Mouse (Mus musculus) heart, embryonic 14.5 days (tissue): ENCODE results near the gene Ttll1. TPM values are rescaled to one million over a fixed set of nuclear protein-coding genes. Genes with fewer than 3 reads are reported as not detected.

ENCODE experiments used
- ATAC-seq: fragments of 200-750 bp; cut with Nextera tagmentation; 2 replicates; pipeline ENCODE4 v1.8.0; 2017; ENCODE audit warnings: low read depth, moderate TSS enrichment; ENCODE audit not compliant: insufficient number of reproducible peaks, insufficient read depth, low FRiP score
- H3K27ac ChIP-seq, 2 experiments: fragments of 200-500 bp in 1 of 2; fragments of 300-500 bp in 1 of 2; sonication (generic) in 1 of 2; replicated peaks in 1 of 2; 2 replicates each; pipeline ENCODE4 v1.5.1; 2012 to 2014; ENCODE audit warnings: low read depth in 2 of 2, low read length in 2 of 2, control low read depth in 1 of 2, mild to moderate bottlenecking in 1 of 2, mixed read lengths in 1 of 2; ENCODE audit not compliant: control insufficient read depth in 1 of 2, insufficient read depth in 1 of 2
- H3K27me3 ChIP-seq: fragments of 300-500 bp; sonication (generic); 2 replicates; pipeline ENCODE4 v1.6.1; 2014; ENCODE audit warnings: mild to moderate bottlenecking, low read length, control low read depth; ENCODE audit not compliant: control insufficient read depth, insufficient read depth
- H3K36me3 ChIP-seq: fragments of 300-500 bp; sonication (generic); 2 replicates; pipeline ENCODE4 v1.6.1; 2014; ENCODE audit warnings: mild to moderate bottlenecking, control low read depth, low read length, mixed read lengths; ENCODE audit not compliant: control insufficient read depth, insufficient read depth
- H3K4me1 ChIP-seq, 2 experiments: fragments of 200-500 bp in 1 of 2; fragments of 300-500 bp in 1 of 2; sonication (generic) in 1 of 2; 2 replicates each; pipeline ENCODE4 v1.6.1; 2012 to 2014; ENCODE audit warnings: low read length in 2 of 2, control low read depth in 1 of 2, mixed read lengths in 1 of 2; ENCODE audit not compliant: control insufficient read depth in 2 of 2, insufficient read depth in 2 of 2
- H3K4me2 ChIP-seq: fragments of 300-500 bp; sonication (generic); 2 replicates; pipeline ENCODE4 v1.6.1; 2014; ENCODE audit warnings: mild to moderate bottlenecking, low read length
- H3K4me3 ChIP-seq, 2 experiments: fragments of 200-500 bp in 1 of 2; fragments of 300-500 bp in 1 of 2; sonication (generic) in 1 of 2; 2 replicates each; pipeline ENCODE4 v1.5.1; 2012 to 2014; ENCODE audit warnings: low read length in 2 of 2, mild to moderate bottlenecking in 2 of 2, control low read depth in 1 of 2, low read depth in 1 of 2, moderate library complexity in 1 of 2; ENCODE audit not compliant: control insufficient read depth in 1 of 2, insufficient read depth in 1 of 2
- H3K9ac ChIP-seq: fragments of 300-500 bp; sonication (generic); 2 replicates; pipeline ENCODE4 v1.6.1; 2014; ENCODE audit warnings: mild to moderate bottlenecking, low read length
- H3K9me3 ChIP-seq: fragments of 300-500 bp; sonication (generic); 2 replicates; pipeline ENCODE4 v1.6.1; 2016; ENCODE audit warnings: low read length, control low read depth; ENCODE audit not compliant: control insufficient read depth
- WGBS: fragments of 180-500 bp; shearing (Covaris S2); extraction: QIAGEN DNeasy Blood & Tissue Kit; methylation state at CpG from one replicate; pipeline ENCODE4 v1.1.7; 2014; 5-methylcytosine and 5-hydroxymethylcytosine counted together
- polyA plus RNA-seq: library from polyadenylated mRNA; unstranded; fragments of >200 nt; fragmentation: Nextera tagmentation; extraction: Ambion mirVana; gene quantifications from 2 replicates; pipeline ENCODE4 v1.2.1, GENCODE M21; 2014

The Ttll1 gene
- polyA plus RNA-seq = 17.6 and 17.8 TPM in 2 replicates

DNA sequence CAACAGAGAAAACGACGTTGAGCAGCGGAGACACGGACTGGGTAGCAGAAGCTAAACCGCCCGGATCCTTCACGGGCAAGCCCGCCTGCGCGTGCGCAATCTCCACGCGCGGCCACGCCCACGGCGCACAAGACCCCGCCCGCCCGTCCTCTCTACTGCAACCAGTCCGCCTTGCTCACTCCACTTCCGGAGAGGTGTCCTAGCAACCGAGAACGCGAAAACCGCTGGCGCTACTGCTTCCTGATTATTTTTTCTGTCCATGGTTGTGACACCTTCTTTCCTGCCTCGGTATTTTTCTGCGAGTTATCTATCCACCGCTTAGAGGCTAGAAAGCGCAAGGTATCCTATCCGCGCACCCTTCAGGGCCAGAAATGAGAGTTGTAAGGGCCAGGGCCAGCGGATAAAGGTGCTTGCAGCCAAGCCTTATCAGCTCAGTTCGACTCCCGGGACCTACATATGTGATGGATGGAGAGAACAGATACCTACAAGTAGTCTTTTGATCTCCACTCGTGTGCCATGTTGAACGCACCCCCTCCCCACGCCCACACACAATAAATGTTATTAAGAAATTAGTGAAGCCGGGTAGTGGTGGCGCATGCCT, at the start of gene Ttll1:
TSS of gene Ttll1 (minus strand) at position 89 of the 601 bp plus-strand sequence.
- peak; percentile 81 for ATAC-seq
- Histone ChIP-seq H3K9me3 (no peaks in the 10 kb centered on the region), H3K4me1 (peaks cover 3 to 5% of the 10 kb centered on the region in 2 experiments; a peak in 2 of 4 replicates), H3K4me3 (peak within 1 kb of the TSS; percentile 63 to 67), H3K9ac (peak within 1 kb of the TSS; percentile 79), H3K36me3 (no peaks in the 10 kb centered on the region), H3K27ac (peak within 1 kb of the TSS in 1 of 2 experiments; percentile 25; a peak in 1 of 4 replicates), H3K4me2 (peak within 1 kb of the TSS; percentile 91), H3K27me3 (no peaks in the 10 kb centered on the region)
- 10% methylated on average over 41 of the region's 41 CpGs for WGBS

DNA sequence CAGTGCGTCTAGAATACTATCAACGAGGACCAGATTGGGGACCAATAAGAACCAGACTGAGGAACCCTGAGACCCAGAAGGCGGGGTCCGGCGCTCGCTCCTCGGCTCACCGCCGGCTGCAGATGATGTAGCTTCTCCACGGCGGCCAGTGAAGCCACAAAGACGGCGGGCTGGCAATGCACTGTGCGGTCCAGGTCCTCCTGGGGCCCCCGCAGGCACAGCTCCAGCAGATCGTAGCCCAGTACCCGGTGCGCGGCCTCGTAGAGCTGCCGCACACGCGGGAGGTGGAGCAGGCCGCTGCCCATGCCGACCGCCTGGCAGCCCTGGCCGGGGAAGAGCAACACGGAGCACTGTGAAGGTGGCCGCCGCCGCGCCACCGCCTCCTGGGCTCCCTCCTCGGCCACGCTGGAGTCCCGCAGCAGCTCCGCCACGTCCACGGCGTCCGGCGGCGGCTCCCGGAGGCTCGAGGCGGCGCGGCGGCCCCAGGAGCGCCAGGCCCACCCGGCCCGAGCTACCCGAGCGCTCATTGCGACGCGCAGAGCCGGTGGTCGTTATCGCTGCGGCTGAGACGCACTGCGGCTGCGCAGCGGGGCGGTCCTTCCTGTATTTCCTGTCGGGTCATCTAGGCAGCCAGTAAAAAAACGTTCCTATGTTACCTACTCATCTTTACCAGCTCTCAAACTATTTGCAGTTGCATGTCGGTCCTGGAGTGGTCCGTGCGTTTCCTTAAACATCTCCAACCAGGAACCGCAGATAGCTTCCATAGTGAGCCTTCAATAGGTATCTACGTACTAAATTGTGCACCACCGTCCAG, 44.7 kb upstream of the Ttll1 start:
- peak; percentile 68 for ATAC-seq
- Histone ChIP-seq H3K36me3 (peaks cover 22% of the 10 kb centered on the region), H3K4me1 (peaks cover 0 to 6% of the 10 kb centered on the region in 2 experiments; a peak in 1 of 4 replicates), H3K9ac (peak overlapping the region; percentile 97), H3K27me3 (no peaks in the 10 kb centered on the region), H3K4me2 (peak overlapping the region; percentile 92), H3K27ac (peak overlapping the region; percentile 86 to 91), H3K9me3 (no peaks in the 10 kb centered on the region), H3K4me3 (peak overlapping the region; percentile 84 to 92)
- under 1% methylated on average over 72 of the region's 74 CpGs for WGBS

DNA sequence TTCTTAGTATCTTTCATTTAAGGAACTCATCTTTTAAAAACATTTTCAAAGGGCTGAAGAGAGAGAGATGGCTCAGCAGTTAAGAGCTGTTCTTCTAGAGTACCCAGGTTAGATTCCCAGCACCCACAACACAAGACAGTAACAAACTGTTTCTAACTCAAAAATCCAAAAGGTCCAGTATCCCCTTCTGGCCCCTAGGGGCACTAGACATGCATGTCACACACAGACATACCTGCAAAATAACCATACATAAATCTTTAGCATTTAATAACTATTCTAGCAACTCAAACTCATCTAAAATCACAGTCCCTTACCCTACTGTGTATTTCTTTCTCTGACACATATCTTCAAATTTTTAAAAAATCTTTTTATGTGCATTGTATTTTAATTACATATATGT, 43.1 kb upstream of the Ttll1 start:
- H3K9ac ChIP-seq = no peak overlapping the region
- peaks cover 37% of the 10 kb centered on the region for H3K36me3 ChIP-seq
- H3K4me3 ChIP-seq = no peak overlapping the region
- no peak overlapping the region for H3K4me2 ChIP-seq
- no peak for ATAC-seq
- H3K27ac ChIP-seq = no peak overlapping the region
- H3K9me3 ChIP-seq = no peaks in the 10 kb centered on the region
- H3K4me1 ChIP-seq = peaks cover 0 to 6% of the 10 kb centered on the region in 2 experiments; a peak in 1 of 4 replicates
- no peaks in the 10 kb centered on the region for H3K27me3 ChIP-seq

DNA sequence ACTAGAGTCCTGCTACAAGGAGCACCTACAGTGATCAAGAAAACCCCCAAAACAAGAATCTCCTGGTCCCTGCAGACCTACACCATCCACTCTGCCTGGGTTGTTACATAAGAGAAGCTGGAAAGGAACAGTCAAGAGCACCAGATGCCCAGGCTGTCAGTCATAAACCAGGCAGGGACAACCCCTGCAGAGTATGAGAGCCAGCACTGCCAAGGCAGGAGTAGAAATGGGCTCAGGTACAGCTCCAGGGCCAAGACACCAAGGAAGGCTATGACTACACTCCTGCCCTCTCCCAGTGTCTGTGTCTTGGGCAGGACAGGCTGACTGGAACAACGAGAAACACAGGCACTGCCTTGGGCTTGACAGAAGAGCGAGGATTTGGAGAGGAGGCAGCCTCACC, 39.4 kb upstream of the Ttll1 start:
- Histone ChIP-seq H3K4me3 (no peak overlapping the region), H3K27me3 (no peaks in the 10 kb centered on the region), H3K9ac (no peak overlapping the region), H3K36me3 (peaks cover 74% of the 10 kb centered on the region), H3K9me3 (no peaks in the 10 kb centered on the region), H3K27ac (no peak overlapping the region), H3K4me1 (peaks cover 0 to 6% of the 10 kb centered on the region in 2 experiments; a peak in 1 of 4 replicates), H3K4me2 (no peak overlapping the region)
- ATAC-seq = no peak
- 80% methylated on average over 2 of the region's 2 CpGs for WGBS

DNA sequence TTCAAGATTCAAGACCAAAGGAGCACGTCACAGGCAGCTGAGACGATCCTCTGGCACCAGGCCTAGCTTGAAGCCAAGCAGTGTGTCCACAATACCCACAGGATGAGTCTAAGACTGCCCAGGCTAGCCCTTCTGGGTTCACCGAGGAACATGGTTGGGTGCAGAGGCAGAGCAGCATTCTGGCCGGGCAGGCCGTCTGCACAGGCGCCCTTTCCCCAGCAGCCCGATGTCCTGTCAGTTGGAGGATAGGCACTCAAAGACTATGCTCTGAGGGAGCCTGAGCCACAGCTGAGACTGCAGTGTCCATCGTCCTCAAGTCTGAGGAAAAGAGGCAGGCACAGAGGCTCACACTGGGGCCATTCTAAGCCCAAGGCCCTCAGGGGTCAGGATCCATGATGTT, 36.5 kb upstream of the Ttll1 start:
- ATAC-seq = no peak
- Histone ChIP-seq H3K4me3 (no peak overlapping the region), H3K9ac (no peak overlapping the region), H3K4me2 (no peak overlapping the region), H3K27ac (no peak overlapping the region), H3K36me3 (peaks cover 100% of the 10 kb centered on the region), H3K4me1 (no peaks in the 10 kb centered on the region), H3K9me3 (no peaks in the 10 kb centered on the region), H3K27me3 (no peaks in the 10 kb centered on the region)
- WGBS = 85% methylated on average over 8 of the region's 8 CpGs

DNA sequence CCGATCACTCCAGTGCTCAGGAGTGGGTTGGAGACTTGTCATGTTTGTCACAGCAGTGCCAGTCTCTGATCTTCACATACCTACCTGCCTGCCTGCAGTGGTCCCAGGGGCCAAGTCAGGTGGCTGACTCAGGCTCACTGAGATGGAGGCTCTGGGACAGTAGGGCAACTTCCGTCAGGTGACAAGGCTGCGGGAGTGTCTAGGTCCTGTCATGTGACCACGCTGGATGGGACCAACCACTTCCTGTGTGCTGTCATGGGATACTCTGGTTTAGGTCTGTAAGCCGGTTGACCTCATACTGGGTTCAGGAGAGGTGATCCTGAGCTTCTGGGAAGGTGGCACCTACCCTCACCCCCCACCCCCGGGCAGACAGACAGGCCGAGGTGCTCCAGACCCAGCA, 35.3 kb upstream of the Ttll1 start:
- H3K27ac ChIP-seq = no peak overlapping the region
- H3K36me3 ChIP-seq = peaks cover 99% of the 10 kb centered on the region
- no peaks in the 10 kb centered on the region for H3K9me3 ChIP-seq
- no peak overlapping the region for H3K9ac ChIP-seq
- H3K4me3 ChIP-seq = no peak overlapping the region
- no peak overlapping the region for H3K4me2 ChIP-seq
- 85% methylated on average over 7 of the region's 7 CpGs for WGBS
- H3K27me3 ChIP-seq = no peaks in the 10 kb centered on the region
- H3K4me1 ChIP-seq = peaks cover 4 to 7% of the 10 kb centered on the region in 2 experiments; a peak in 3 of 4 replicates
- ATAC-seq = no peak; the same call in 1 of the 2 replicates

DNA sequence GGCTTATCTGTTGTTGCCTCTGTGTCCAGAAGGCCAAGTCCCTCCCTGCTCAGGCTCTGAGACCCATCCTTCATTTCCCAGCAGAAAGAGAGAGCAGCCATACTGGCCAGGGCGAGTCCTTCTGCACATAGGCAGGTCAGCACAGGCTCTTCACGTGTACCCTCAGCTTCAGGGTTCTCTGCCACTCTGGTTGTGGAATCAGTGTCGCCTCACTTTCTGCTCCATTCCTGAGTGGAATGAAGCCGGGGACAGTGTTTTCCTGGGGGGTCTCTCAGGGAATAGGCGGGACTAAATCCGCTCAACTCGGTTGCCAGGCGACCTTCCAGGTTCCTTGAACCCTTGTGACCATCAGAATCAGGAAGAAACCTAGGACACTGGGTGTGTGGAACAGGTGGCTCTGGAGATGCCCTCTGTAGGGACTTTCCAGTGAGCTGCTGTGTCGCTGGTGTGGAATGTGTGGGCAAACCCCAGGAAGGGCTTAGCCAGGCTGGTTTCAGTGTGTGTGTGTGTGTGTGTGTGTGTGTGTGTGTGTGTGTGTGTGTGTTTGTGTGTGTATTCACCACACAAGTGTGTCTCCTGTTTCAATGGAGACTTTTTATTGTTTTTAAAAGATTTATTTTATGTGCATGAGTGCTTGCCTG, 31.1 kb upstream of the Ttll1 start:
- H3K27me3 ChIP-seq = no peaks in the 10 kb centered on the region
- ATAC-seq = no peak
- H3K4me2 ChIP-seq = no peak overlapping the region
- peaks cover 67% of the 10 kb centered on the region for H3K36me3 ChIP-seq
- H3K27ac ChIP-seq = 0 out of 4 replicates have a peak overlapping the region, but pooled peaks of 1 of the 2 experiments have one; percentile 14
- H3K9me3 ChIP-seq = no peaks in the 10 kb centered on the region
- no peak overlapping the region for H3K4me3 ChIP-seq
- no peak overlapping the region; the same call in 1 of the 2 replicates for H3K9ac ChIP-seq
- WGBS = 77% methylated on average over 9 of the region's 9 CpGs
- H3K4me1 ChIP-seq = peaks cover 26% of the 10 kb centered on the region in 2 experiments
